Mouse (Mus musculus) erythroblast, embryonic 14.5 days (primary cell): ENCODE measurements around the gene Gigyf2. TPM values are rescaled to one million over a fixed set of nuclear protein-coding genes. Genes with fewer than 3 reads are reported as not detected.
"Not testable (repeated sequence)": the region's sequence is repeated elsewhere in the genome, so short reads cannot be mapped to it uniquely, and the experiment has no call there.

Experiments
- H3K27me3 ChIP-seq: 2 replicates; pipeline ENCODE4 v1.6.1; 2012; ENCODE audit warnings: inconsistent platforms; ENCODE audit not compliant: control insufficient read depth
- H3K36me3 ChIP-seq: 2 replicates; pipeline ENCODE4 v1.6.1; 2012; ENCODE audit warnings: mild to moderate bottlenecking, inconsistent platforms; ENCODE audit not compliant: control insufficient read depth
- H3K4me1 ChIP-seq: 2 replicates; pipeline ENCODE4 v1.6.1; 2012; ENCODE audit warnings: inconsistent platforms; ENCODE audit not compliant: control insufficient read depth
- H3K4me3 ChIP-seq: replicated peaks from 2 replicates; pipeline ENCODE3; 2012; ENCODE audit warnings: moderate library complexity, mild to moderate bottlenecking, inconsistent platforms
- H3K9me3 ChIP-seq: 2 replicates; pipeline ENCODE4 v1.6.1; 2012; ENCODE audit warnings: low read length, inconsistent platforms, mixed read lengths; ENCODE audit not compliant: control insufficient read depth
- GATA1 ChIP-seq: IDR thresholded peaks from 2 replicates; pipeline ENCODE4 v1.6.1; 2012; ENCODE audit warnings: low read length, inconsistent platforms, mixed read lengths
- TAL1 ChIP-seq: IDR thresholded peaks from 3 replicates; pipeline ENCODE4 v1.6.1; 2012; ENCODE audit warnings: low read length, inconsistent platforms, mixed read lengths
- polyA plus RNA-seq: library from polyadenylated mRNA; stranded (reverse); fragments of >175 nt; gene quantifications from 2 replicates; pipeline ENCODE4 v1.2.3, GENCODE M21; 2012

Gene Gigyf2
- polyA plus RNA-seq, 1 experiment = 1.5 TPM

- no peak for TF ChIP-seq TAL1
- TF ChIP-seq GATA1 = no peak
- H3K4me3 ChIP-seq = no peak overlapping the region
These were observed 131.2 kb downstream of the Gigyf2 start for GRCm38 (mm10) chr1:87458045-87458444.

GRCm38 (mm10) chr1:87459856-87460255, 133.1 kb downstream of the Gigyf2 start:
- not testable (repeated sequence) for H3K4me3 ChIP-seq, H3K9me3 ChIP-seq, H3K27me3 ChIP-seq, H3K4me1 ChIP-seq, H3K36me3 ChIP-seq

More at GRCm38 (mm10) chr1:87458045-87458444, 131.2 kb downstream of the Gigyf2 start:
- Histone ChIP-seq H3K9me3 (no peaks in the 10 kb centered on the region), H3K36me3 (no peaks in the 10 kb centered on the region), H3K27me3 (no peaks in the 10 kb centered on the region), H3K4me1 (no peaks in the 10 kb centered on the region)

GRCm38 (mm10) chr1:87467469-87467868, 140.7 kb downstream of the Gigyf2 start:
- Histone ChIP-seq H3K36me3 (no peaks in the 10 kb centered on the region), H3K4me1 (no peaks in the 10 kb centered on the region), H3K9me3 (no peaks in the 10 kb centered on the region), H3K27me3 (no peaks in the 10 kb centered on the region), H3K4me3 (no peak overlapping the region)
- TF ChIP-seq TAL1 (no peak), GATA1 (no peak)

DNA sequence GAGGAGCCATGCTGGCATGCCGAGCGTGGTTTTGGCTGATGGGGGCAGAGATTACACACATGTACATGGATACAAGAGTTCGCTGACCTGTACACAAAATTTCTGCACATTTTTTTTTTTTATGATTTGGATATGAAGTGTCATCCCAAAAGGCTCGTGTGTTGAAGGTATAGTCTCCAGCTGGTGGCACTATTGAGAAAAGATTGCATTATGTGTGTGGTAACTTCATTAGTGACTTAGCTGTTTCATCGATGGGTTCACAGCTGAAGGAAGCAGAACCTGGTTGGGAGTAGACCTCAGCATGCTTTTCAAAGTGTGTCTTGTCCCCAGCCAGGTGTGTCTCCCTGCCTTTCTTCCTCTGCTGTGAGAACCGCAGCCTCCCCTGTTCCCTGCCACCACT, 141.5 kb downstream of the Gigyf2 start:
- no peaks in the 10 kb centered on the region for H3K4me1 ChIP-seq
- no peaks in the 10 kb centered on the region for H3K27me3 ChIP-seq
- TF ChIP-seq TAL1 = no peak
- TF ChIP-seq GATA1 = no peak
- H3K36me3 ChIP-seq = no peaks in the 10 kb centered on the region
- H3K9me3 ChIP-seq = no peaks in the 10 kb centered on the region
- no peak overlapping the region for H3K4me3 ChIP-seq

DNA sequence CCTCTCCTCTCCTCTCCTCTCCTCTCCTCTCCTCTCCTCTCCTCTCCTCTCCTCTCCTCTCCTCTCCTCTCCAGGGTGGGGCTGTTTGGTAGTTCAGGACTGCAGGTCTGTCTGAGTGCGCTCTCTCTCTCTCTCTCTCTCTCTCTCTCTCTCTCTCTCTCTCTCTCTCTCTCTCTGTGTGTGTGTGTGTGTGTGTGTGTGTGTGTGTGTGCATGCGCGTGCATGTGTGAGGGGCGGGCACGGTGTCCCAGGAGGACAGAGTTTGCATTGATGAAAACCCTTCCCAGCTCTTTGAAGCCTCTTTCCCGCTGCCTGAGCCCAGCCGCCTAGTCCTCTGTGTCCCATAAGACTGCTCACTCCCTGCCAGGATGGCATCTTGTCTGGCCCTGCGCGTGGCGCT, 143.2 kb downstream of the Gigyf2 start, which contains the start of gene Snorc:
Gene Snorc (plus strand): TSS at position 301 of the 400 bp plus-strand sequence.
- H3K36me3 ChIP-seq, H3K9me3 ChIP-seq, H3K4me1 ChIP-seq, H3K4me3 ChIP-seq, H3K27me3 ChIP-seq: not testable (repeated sequence)

DNA sequence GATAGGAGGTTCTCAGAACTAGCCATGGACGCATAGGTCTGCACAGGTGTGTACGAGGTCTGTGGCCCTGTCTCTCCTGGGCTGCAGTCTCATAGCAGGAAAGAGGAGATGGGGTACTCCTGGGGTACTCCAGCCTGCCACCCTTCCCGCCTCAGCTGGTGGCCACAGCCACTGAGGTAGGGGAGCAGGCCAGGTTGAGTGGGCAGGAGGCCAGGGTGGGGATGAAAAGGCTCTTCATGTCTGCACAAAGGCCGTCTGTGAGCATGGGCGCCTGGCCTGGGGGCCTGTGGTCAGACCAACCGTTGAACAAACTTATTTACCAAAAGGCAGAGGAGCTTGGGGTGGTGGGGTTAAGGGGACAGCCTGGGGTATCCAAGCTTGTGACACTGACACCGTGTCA, 145.1 kb downstream of the Gigyf2 start:
- Histone ChIP-seq H3K9me3 (no peaks in the 10 kb centered on the region), H3K4me1 (no peaks in the 10 kb centered on the region), H3K27me3 (peaks cover 18% of the 10 kb centered on the region), H3K36me3 (no peaks in the 10 kb centered on the region), H3K4me3 (no peak overlapping the region)
- TF ChIP-seq GATA1 = no peak
- TF ChIP-seq TAL1 = no peak

DNA sequence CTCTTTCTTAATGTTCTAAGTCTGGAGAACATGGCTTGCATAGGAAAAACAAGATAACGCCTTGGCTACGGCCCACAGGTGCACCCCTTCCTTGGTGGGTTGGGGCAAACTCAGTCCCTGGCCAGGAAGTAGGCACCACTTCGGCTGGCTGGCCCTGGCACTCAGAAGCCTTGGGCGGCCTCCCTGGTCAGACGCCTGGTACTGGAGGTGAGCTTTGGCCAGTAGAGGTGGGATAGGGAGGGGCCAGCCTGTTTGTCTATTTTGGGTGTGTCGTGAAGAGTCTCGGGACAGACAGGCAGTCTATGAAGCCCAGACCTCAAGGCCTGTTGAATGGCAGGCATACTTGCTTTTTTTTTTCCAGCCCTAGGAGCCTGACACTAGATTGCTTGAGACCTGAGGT, 145.8 kb downstream of the Gigyf2 start:
- no peak overlapping the region for H3K4me3 ChIP-seq
- no peaks in the 10 kb centered on the region for H3K9me3 ChIP-seq
- H3K27me3 ChIP-seq = peaks cover 18% of the 10 kb centered on the region
- TF ChIP-seq GATA1 (no peak), TAL1 (no peak)
- no peaks in the 10 kb centered on the region for H3K4me1 ChIP-seq
- H3K36me3 ChIP-seq = no peaks in the 10 kb centered on the region

GRCm38 (mm10) chr1:87475076-87475895, 148.5 kb downstream of the Gigyf2 start:
- H3K9me3 ChIP-seq = no peaks in the 10 kb centered on the region
- no peaks in the 10 kb centered on the region for H3K4me1 ChIP-seq
- no peaks in the 10 kb centered on the region for H3K36me3 ChIP-seq
- TF ChIP-seq TAL1 = no peak
- no peak for TF ChIP-seq GATA1
- peaks cover 18% of the 10 kb centered on the region for H3K27me3 ChIP-seq
- no peak overlapping the region for H3K4me3 ChIP-seq

DNA sequence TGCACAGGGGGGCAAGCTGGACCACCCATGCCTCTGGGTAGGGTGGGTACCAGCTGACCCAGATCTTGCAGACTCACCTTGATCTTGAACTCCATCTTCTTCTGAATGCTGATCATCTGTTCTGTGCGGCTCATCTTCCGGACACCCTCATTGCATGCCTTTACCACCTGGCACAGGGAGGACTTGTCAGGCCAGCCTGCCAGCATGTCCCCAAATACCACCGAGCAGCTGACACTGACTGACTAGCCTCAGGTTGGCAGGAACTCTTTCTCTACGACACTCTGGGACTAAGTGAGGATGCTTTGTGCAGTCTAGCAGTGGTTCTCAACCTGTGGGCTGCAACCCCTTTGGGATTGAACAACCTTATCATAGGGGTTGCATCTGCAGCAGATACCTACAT, 155.7 kb downstream of the Gigyf2 start:
- H3K36me3 ChIP-seq = peaks cover 2% of the 10 kb centered on the region; the same call in 1 of the 2 replicates
- no peak for TF ChIP-seq GATA1
- TF ChIP-seq TAL1 = no peak
- no peak overlapping the region for H3K4me3 ChIP-seq
- H3K27me3 ChIP-seq = no peaks in the 10 kb centered on the region
- no peaks in the 10 kb centered on the region for H3K4me1 ChIP-seq
- H3K9me3 ChIP-seq = no peaks in the 10 kb centered on the region

DNA sequence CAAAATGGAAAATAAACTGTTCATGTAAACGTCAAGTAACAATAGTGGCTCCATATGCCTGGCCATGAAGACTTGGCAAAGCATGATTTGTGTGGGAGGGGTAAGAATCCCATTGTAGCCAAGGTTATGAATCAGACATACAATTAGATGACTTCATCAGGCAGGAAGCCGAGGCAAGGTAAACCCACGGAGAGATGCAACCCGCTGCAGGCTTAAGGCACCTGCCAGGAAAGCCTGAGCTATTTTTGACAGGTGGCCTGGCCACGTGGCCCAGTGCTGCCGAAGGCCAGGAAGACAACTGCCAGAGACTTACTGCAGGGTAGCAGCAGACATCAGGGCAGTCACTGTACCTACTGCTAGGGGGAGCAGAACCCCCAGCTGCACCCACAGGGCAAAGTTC, 159.6 kb downstream of the Gigyf2 start:
- Histone ChIP-seq H3K4me3 (no peak overlapping the region), H3K4me1 (no peaks in the 10 kb centered on the region), H3K27me3 (no peaks in the 10 kb centered on the region), H3K9me3 (no peaks in the 10 kb centered on the region), H3K36me3 (no peaks in the 10 kb centered on the region; the same call in 1 of the 2 replicates)
- TF ChIP-seq GATA1 (no peak), TAL1 (no peak)
